Mouse (Mus musculus) heart, embryonic 14.5 days (tissue): ENCODE measurements around the gene Arhgap31. TPM values are rescaled to one million over a fixed set of nuclear protein-coding genes. Genes with fewer than 3 reads are reported as not detected.
A peak's percentile ranks its signal among the peaks of the same experiment; 100 is the strongest.

Experiments
- ATAC-seq: fragments of 200-750 bp; cut with Nextera tagmentation; 2 replicates; pipeline ENCODE4 v1.8.0; 2017; ENCODE audit warnings: low read depth, moderate TSS enrichment; ENCODE audit not compliant: insufficient number of reproducible peaks, insufficient read depth, low FRiP score
- H3K27ac ChIP-seq, 2 experiments: fragments of 200-500 bp in 1 of 2; fragments of 300-500 bp in 1 of 2; sonication (generic) in 1 of 2; replicated peaks in 1 of 2; 2 replicates each; pipeline ENCODE4 v1.5.1; 2012 to 2014; ENCODE audit warnings: low read depth in 2 of 2, low read length in 2 of 2, control low read depth in 1 of 2, mild to moderate bottlenecking in 1 of 2, mixed read lengths in 1 of 2; ENCODE audit not compliant: control insufficient read depth in 1 of 2, insufficient read depth in 1 of 2
- H3K27me3 ChIP-seq: fragments of 300-500 bp; sonication (generic); 2 replicates; pipeline ENCODE4 v1.6.1; 2014; ENCODE audit warnings: mild to moderate bottlenecking, low read length, control low read depth; ENCODE audit not compliant: control insufficient read depth, insufficient read depth
- H3K36me3 ChIP-seq: fragments of 300-500 bp; sonication (generic); 2 replicates; pipeline ENCODE4 v1.6.1; 2014; ENCODE audit warnings: mild to moderate bottlenecking, control low read depth, low read length, mixed read lengths; ENCODE audit not compliant: control insufficient read depth, insufficient read depth
- H3K4me1 ChIP-seq, 2 experiments: fragments of 200-500 bp in 1 of 2; fragments of 300-500 bp in 1 of 2; sonication (generic) in 1 of 2; 2 replicates each; pipeline ENCODE4 v1.6.1; 2012 to 2014; ENCODE audit warnings: low read length in 2 of 2, control low read depth in 1 of 2, mixed read lengths in 1 of 2; ENCODE audit not compliant: control insufficient read depth in 2 of 2, insufficient read depth in 2 of 2
- H3K4me2 ChIP-seq: fragments of 300-500 bp; sonication (generic); 2 replicates; pipeline ENCODE4 v1.6.1; 2014; ENCODE audit warnings: mild to moderate bottlenecking, low read length
- H3K4me3 ChIP-seq, 2 experiments: fragments of 200-500 bp in 1 of 2; fragments of 300-500 bp in 1 of 2; sonication (generic) in 1 of 2; 2 replicates each; pipeline ENCODE4 v1.5.1; 2012 to 2014; ENCODE audit warnings: low read length in 2 of 2, mild to moderate bottlenecking in 2 of 2, control low read depth in 1 of 2, low read depth in 1 of 2, moderate library complexity in 1 of 2; ENCODE audit not compliant: control insufficient read depth in 1 of 2, insufficient read depth in 1 of 2
- H3K9ac ChIP-seq: fragments of 300-500 bp; sonication (generic); 2 replicates; pipeline ENCODE4 v1.6.1; 2014; ENCODE audit warnings: mild to moderate bottlenecking, low read length
- H3K9me3 ChIP-seq: fragments of 300-500 bp; sonication (generic); 2 replicates; pipeline ENCODE4 v1.6.1; 2016; ENCODE audit warnings: low read length, control low read depth; ENCODE audit not compliant: control insufficient read depth
- WGBS: fragments of 180-500 bp; shearing (Covaris S2); extraction: QIAGEN DNeasy Blood & Tissue Kit; methylation state at CpG from one replicate; pipeline ENCODE4 v1.1.7; 2014; 5-methylcytosine and 5-hydroxymethylcytosine counted together
- polyA plus RNA-seq: library from polyadenylated mRNA; unstranded; fragments of >200 nt; fragmentation: Nextera tagmentation; extraction: Ambion mirVana; gene quantifications from 2 replicates; pipeline ENCODE4 v1.2.1, GENCODE M21; 2014

The Arhgap31 gene
- polyA plus RNA-seq, 1 experiment from 2014 or later: 51.3 TPM

GRCm38 (mm10) chr16:38666016-38666415 lies 47.1 kb downstream of the Arhgap31 start:
- WGBS: 83% methylated on average over 2 of the region's 2 CpGs
- H3K4me3 ChIP-seq: no peak overlapping the region
- ATAC-seq: no peak
- no peaks in the 10 kb centered on the region for H3K9me3 ChIP-seq
- H3K27me3 ChIP-seq: no peaks in the 10 kb centered on the region
- H3K27ac ChIP-seq: no peak overlapping the region
- 0 out of 2 replicates have a peak, but pooled peaks cover 11% of the 10 kb centered on the region for H3K36me3 ChIP-seq
- no peak overlapping the region for H3K4me2 ChIP-seq
- H3K4me1 ChIP-seq: peaks cover 19 to 49% of the 10 kb centered on the region in 2 experiments
- H3K9ac ChIP-seq: no peak overlapping the region

- ATAC-seq: no peak
- Histone ChIP-seq H3K4me3 (no peak overlapping the region), H3K36me3 (0 out of 2 replicates have a peak, but pooled peaks cover 11% of the 10 kb centered on the region), H3K4me1 (peaks cover 8 to 38% of the 10 kb centered on the region in 2 experiments), H3K27ac (no peak overlapping the region), H3K4me2 (no peak overlapping the region), H3K27me3 (no peaks in the 10 kb centered on the region), H3K9ac (no peak overlapping the region), H3K9me3 (no peaks in the 10 kb centered on the region)
- 91% methylated on average over 10 of the region's 10 CpGs for WGBS
Measured at GRCm38 (mm10) chr16:38662575-38662974, 50.5 kb downstream of the Arhgap31 start.

GRCm38 (mm10) chr16:38654308-38654707 lies 58.8 kb downstream of the Arhgap31 start:
- no peaks in the 10 kb centered on the region for H3K9me3 ChIP-seq
- H3K4me3 ChIP-seq: no peak overlapping the region
- H3K4me2 ChIP-seq: peak overlapping the region; percentile 62
- H3K27ac ChIP-seq: peak overlapping the region; percentile 92 to 95
- peak overlapping the region; percentile 58 for H3K9ac ChIP-seq
- H3K36me3 ChIP-seq: no peaks in the 10 kb centered on the region
- no peak for ATAC-seq
- 31% methylated on average over 4 of the region's 4 CpGs for WGBS
- peaks cover 49 to 61% of the 10 kb centered on the region in 2 experiments for H3K4me1 ChIP-seq
- no peaks in the 10 kb centered on the region for H3K27me3 ChIP-seq

- H3K27me3 ChIP-seq: no peaks in the 10 kb centered on the region
- H3K36me3 ChIP-seq: no peaks in the 10 kb centered on the region
- H3K4me1 ChIP-seq: peaks cover 55 to 70% of the 10 kb centered on the region in 2 experiments
- peak overlapping the region; percentile 62 for H3K4me2 ChIP-seq
- no peaks in the 10 kb centered on the region for H3K9me3 ChIP-seq
- WGBS: under 1% methylated on average over 10 of the region's 10 CpGs
- peak overlapping the region; percentile 58 for H3K9ac ChIP-seq
- ATAC-seq: peak; percentile 82
- peak overlapping the region in 1 of 2 experiments; percentile 18; a peak in 2 of 4 replicates for H3K4me3 ChIP-seq
- peak overlapping the region; percentile 92 to 95 for H3K27ac ChIP-seq
Measured at GRCm38 (mm10) chr16:38653390-38653871, 59.6 kb downstream of the Arhgap31 start.

- peaks cover 62 to 74% of the 10 kb centered on the region in 2 experiments for H3K4me1 ChIP-seq
- no peaks in the 10 kb centered on the region for H3K27me3 ChIP-seq
- H3K4me3 ChIP-seq: no peak overlapping the region
- no peak for ATAC-seq
- H3K36me3 ChIP-seq: no peaks in the 10 kb centered on the region
- H3K4me2 ChIP-seq: peak overlapping the region; percentile 62
- H3K9me3 ChIP-seq: no peaks in the 10 kb centered on the region
- peak overlapping the region; percentile 34; the same call in 1 of the 2 replicates for H3K9ac ChIP-seq
- H3K27ac ChIP-seq: peak overlapping the region; percentile 92 to 95; a peak in 3 of 4 replicates
- 45% methylated on average over 5 of the region's 5 CpGs for WGBS
Measured at GRCm38 (mm10) chr16:38652653-38653052, 60.4 kb downstream of the Arhgap31 start.

- no peaks in the 10 kb centered on the region for H3K36me3 ChIP-seq
- peaks cover 62 to 74% of the 10 kb centered on the region in 2 experiments for H3K4me1 ChIP-seq
- H3K27ac ChIP-seq: peak overlapping the region; percentile 72 to 90
- H3K9me3 ChIP-seq: no peaks in the 10 kb centered on the region
- no peak overlapping the region for H3K4me3 ChIP-seq
- H3K27me3 ChIP-seq: no peaks in the 10 kb centered on the region
- WGBS: 43% methylated on average over 10 of the region's 10 CpGs
- H3K9ac ChIP-seq: no peak overlapping the region; the same call in 1 of the 2 replicates
- H3K4me2 ChIP-seq: peak overlapping the region; percentile 38
- 0 out of 2 replicates have a peak, but pooled peaks have one; percentile 36 for ATAC-seq
Measured at GRCm38 (mm10) chr16:38651721-38652231, 61.3 kb downstream of the Arhgap31 start.

GRCm38 (mm10) chr16:38651306-38651705 lies 61.8 kb downstream of the Arhgap31 start:
- H3K9ac ChIP-seq: no peak overlapping the region
- no peaks in the 10 kb centered on the region for H3K9me3 ChIP-seq
- H3K4me3 ChIP-seq: no peak overlapping the region
- H3K27me3 ChIP-seq: no peaks in the 10 kb centered on the region
- ATAC-seq: no peak
- H3K4me1 ChIP-seq: peaks cover 62 to 74% of the 10 kb centered on the region in 2 experiments
- peak overlapping the region; percentile 38 for H3K4me2 ChIP-seq
- WGBS: 62% methylated on average over 12 of the region's 12 CpGs
- H3K27ac ChIP-seq: peak overlapping the region; percentile 72 to 90
- no peaks in the 10 kb centered on the region for H3K36me3 ChIP-seq
